Mouse (Mus musculus) testis, adult 2 months (tissue): ENCODE measurements at regions not wholly inside any gene's neighbourhood (a gene's known extent, or its start where the extent isn't known, plus 50 kb on each side); places are given as distances from the start of the nearest gene placed in this dataset.

ENCODE experiments used
- H3K27ac ChIP-seq: fragments of 200-500 bp; 2 replicates; pipeline ENCODE4 v1.5.1; 2012; ENCODE audit warnings: low read depth, low read length; ENCODE audit not compliant: control insufficient read depth, insufficient read depth
- H3K27me3 ChIP-seq: fragments of 200-500 bp; 2 replicates; pipeline ENCODE4 v1.6.1; 2012; ENCODE audit warnings: mild to moderate bottlenecking, low read length, moderate library complexity; ENCODE audit not compliant: control insufficient read depth, insufficient read depth
- H3K36me3 ChIP-seq: fragments of 200-500 bp; 2 replicates; pipeline ENCODE4 v1.6.1; 2012; ENCODE audit warnings: mild to moderate bottlenecking, low read length; ENCODE audit not compliant: control insufficient read depth, insufficient read depth
- H3K4me1 ChIP-seq: fragments of 200-500 bp; 2 replicates; pipeline ENCODE4 v1.6.1; 2012; ENCODE audit warnings: low read length; ENCODE audit not compliant: control insufficient read depth, insufficient read depth
- H3K4me3 ChIP-seq: fragments of 200-500 bp; 2 replicates; pipeline ENCODE4 v1.5.1; 2012; ENCODE audit warnings: low read depth, mild to moderate bottlenecking, low read length, moderate library complexity, mixed read lengths; ENCODE audit not compliant: control insufficient read depth
- CTCF ChIP-seq: fragments of 200-500 bp; IDR thresholded peaks from 2 replicates; pipeline ENCODE4 v1.5.1; 2012; ENCODE audit warnings: low read depth, mild to moderate bottlenecking, inconsistent platforms, low read length, moderate library complexity; ENCODE audit not compliant: control insufficient read depth, insufficient read depth, insufficient replicate concordance
- POLR2A ChIP-seq: fragments of 200-500 bp; IDR thresholded peaks from 2 replicates; pipeline ENCODE4 v1.6.1; 2012; ENCODE audit warnings: low read depth, mild to moderate bottlenecking, inconsistent platforms, low read length, moderate library complexity; ENCODE audit not compliant: control insufficient read depth

DNA sequence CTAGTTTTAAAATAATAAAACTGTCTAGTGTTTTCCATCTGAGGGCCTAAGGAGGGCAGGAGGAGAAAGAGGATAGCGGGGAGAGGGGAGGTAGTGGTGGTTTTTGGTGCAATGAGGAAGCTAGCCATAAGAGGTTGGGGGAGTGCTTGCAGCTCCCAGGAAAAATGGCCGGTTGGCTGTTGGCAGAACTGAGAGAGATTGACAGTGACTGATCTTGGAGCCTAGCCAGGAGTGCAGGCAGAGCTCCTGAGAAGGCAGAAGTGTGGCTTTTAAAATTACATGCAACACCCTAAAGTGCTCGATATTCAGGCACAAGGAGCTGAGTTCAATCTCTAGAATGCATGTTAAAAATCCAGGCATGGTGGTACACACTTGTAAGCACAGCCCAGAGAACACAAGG lies 938.3 kb upstream of the 2610301B20Rik start:
- no peak overlapping the region for H3K27ac ChIP-seq
- H3K36me3 ChIP-seq, result no peaks in the 10 kb centered on the region
- no peak overlapping the region for H3K4me3 ChIP-seq
- TF ChIP-seq POLR2A (no peak), CTCF (no peak)
- H3K27me3 ChIP-seq, result no peaks in the 10 kb centered on the region
- H3K4me1 ChIP-seq, result no peaks in the 10 kb centered on the region

DNA sequence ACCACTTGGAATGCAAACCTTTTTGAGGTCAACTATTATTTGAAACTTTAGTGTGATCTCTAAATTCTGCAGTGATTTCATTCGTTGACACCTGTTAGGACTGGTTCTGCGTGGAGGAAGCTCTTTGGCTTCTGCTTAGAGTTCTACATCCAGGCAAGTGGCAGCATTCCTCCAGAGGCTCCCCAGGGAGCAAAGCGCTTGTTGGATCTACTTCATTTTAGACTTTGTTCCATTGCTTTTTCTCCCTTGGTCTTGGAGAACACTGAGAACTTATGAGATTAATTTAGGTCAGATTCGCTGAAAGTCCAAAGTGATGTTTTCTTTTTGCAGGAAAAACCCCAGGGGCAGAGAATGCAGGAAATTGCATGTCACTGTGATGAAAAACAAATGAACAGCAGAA lies 922.9 kb upstream of the 2610301B20Rik start:
- no peaks in the 10 kb centered on the region for H3K27me3 ChIP-seq
- no peak overlapping the region for H3K27ac ChIP-seq
- H3K4me1 ChIP-seq, result no peaks in the 10 kb centered on the region
- no peak overlapping the region for H3K4me3 ChIP-seq
- H3K36me3 ChIP-seq, result no peaks in the 10 kb centered on the region
- TF ChIP-seq CTCF (no peak), POLR2A (no peak)

DNA sequence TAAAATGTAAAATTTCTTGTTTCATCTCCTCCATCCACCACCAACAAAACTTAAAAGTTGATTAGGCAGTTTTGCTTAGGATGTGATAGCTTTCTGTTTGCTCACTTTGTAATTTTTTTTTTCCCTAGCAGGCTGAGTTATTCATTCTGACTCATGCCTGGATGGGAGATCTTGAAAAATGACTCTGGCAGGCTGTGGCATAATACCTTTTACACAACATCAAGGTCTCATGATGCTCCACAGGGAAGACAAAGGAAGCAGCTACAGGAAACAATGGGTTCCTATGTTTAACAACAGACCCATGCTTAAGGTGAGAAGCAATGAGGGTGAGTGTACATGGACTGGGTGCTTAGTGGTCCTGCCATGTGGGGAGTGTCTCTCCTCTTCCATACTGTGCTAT lies 899.7 kb upstream of the 2610301B20Rik start:
- Histone ChIP-seq H3K27ac (no peak overlapping the region), H3K36me3 (no peaks in the 10 kb centered on the region), H3K27me3 (no peaks in the 10 kb centered on the region), H3K4me1 (no peaks in the 10 kb centered on the region), H3K4me3 (no peak overlapping the region)
- no peak for TF ChIP-seq CTCF
- TF ChIP-seq POLR2A, result no peak

DNA sequence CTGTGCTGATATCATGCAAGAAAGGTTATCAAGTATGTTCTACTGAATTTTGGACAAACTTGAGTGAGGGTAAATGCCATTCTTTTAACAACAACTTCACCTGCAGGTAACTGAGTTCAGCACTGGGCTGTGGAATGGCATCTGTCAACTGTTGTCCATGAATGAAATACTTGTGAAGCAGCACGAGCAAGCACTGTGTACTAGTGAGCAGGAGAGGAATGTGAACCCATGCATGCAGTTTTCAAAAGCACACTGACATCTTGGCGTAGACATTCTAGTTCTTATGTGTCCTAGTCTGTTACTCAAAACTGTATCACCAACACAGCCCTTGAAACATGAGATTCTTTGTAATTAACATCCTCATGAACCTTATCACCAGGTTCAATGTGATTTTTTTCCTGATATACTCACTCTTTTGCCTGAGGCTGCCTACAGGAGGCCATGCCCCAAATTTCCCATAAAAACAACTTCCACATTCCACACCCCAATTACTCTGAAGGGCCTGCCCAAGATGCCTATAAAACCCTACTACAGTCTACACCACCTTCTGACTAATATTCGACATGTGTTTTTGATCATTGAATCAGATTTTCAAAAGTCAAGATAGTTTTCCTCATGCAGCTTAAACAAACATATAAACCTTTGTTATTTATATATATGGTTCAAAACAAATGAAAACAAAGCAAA lies 892.8 kb upstream of the 2610301B20Rik start:
- no peaks in the 10 kb centered on the region for H3K4me1 ChIP-seq
- no peak overlapping the region for H3K27ac ChIP-seq
- TF ChIP-seq CTCF (no peak), POLR2A (no peak)
- H3K27me3 ChIP-seq, result no peaks in the 10 kb centered on the region
- H3K4me3 ChIP-seq, result no peak overlapping the region
- no peaks in the 10 kb centered on the region for H3K36me3 ChIP-seq

DNA sequence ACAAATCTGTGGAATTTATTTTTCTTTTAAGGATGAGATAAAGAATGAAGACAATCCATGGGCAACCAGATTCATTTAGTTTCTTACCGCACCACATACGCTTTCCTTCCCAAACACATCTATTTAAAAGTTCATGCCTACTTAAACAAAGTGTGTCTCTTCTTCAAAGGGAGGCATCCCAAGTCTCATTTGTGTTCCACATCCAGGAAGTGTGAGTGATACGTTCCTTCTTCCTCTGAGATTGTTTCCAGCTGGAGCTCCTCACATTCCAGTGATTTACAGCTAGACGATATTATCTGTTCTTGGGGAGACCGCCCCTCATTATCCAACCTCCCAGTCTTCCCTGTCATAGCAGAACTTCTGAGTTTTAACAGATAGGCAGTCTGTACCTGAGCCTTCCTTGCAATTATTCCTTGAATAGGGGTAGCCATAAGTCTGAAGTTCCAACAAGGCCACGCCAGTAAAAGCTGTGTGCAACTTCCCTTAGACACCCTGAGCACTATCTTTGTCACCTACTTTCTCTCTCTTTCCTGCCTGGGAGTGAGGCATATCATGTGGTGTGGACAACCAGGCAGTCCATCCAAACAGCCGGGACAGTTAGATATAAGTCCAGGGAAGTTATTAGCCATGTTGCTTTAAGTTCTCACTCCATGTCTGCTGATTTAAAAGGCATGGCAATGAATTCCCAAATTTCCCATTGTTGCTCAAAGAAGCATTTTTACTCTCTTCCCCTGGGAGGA lies 891.3 kb upstream of the 2610301B20Rik start:
- H3K4me3 ChIP-seq, result no peak overlapping the region

DNA sequence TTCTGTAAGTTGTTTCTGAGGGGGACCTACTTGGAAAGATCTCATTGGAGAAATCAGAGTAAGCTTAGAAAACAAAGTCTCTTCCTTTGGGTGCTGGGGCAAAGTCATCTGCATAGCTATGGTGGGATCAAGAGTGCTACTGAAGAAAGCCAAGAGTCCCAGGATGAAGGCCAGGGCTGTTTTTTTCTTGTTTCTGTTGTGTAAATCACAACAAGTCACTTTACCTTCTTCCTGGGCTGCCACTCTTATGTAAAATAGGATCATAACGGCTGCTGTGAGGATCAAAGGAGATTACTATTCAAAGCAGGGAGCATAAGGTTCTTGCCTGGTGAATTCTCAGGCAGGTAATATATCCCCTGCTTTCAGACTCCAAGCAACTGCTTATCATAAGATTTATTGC lies 880.4 kb upstream of the 2610301B20Rik start:
- Histone ChIP-seq H3K4me1 (no peaks in the 10 kb centered on the region), H3K36me3 (no peaks in the 10 kb centered on the region), H3K27ac (no peak overlapping the region), H3K4me3 (no peak overlapping the region), H3K27me3 (no peaks in the 10 kb centered on the region)
- TF ChIP-seq POLR2A, result no peak
- no peak for TF ChIP-seq CTCF

More for the DNA sequence above, 891.3 kb upstream of the 2610301B20Rik start:
- Histone ChIP-seq H3K27ac (no peak overlapping the region), H3K4me1 (no peaks in the 10 kb centered on the region), H3K27me3 (no peaks in the 10 kb centered on the region), H3K36me3 (no peaks in the 10 kb centered on the region)
- TF ChIP-seq CTCF (no peak), POLR2A (no peak)

DNA sequence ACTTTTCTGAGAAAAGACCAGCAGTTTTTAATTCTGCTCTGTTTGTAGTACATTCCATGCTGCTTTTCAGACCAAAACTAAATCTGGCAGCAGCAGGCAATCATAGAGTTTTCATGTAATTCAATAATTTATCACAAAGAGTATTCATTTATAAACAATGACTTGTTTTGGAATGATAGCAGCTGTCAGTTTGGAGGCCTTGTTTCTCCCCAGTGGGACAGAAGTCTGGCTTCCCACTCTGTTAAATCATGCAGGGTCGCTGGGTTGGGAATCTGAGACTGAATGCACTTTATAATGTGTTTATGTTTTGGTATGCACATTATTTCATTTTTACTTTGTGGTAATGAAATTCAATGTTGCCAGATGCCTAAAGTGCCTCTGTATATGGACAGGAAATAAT lies 879.8 kb upstream of the 2610301B20Rik start:
- Histone ChIP-seq H3K36me3 (no peaks in the 10 kb centered on the region), H3K4me1 (no peaks in the 10 kb centered on the region), H3K4me3 (no peak overlapping the region), H3K27ac (no peak overlapping the region), H3K27me3 (no peaks in the 10 kb centered on the region)
- TF ChIP-seq POLR2A, result no peak
- no peak for TF ChIP-seq CTCF
